Mouse (Mus musculus) limb, embryonic 14.5 days (tissue): ENCODE measurements around the gene Phactr2. TPM values are rescaled to one million over a fixed set of nuclear protein-coding genes. Genes with fewer than 3 reads are reported as not detected.

Experiments used
- ATAC-seq: fragments of 200-750 bp; cut with Nextera tagmentation; 2 replicates; pipeline ENCODE4 v1.8.0; 2017; ENCODE audit warnings: low read depth, moderate number of reproducible peaks, moderate TSS enrichment; ENCODE audit not compliant: low FRiP score
- DNase-seq: peaks from one replicate; pipeline ENCODE4 v3.0.0-alpha.2; 2015; ENCODE audit warnings: low spot score
- H3K27ac ChIP-seq: fragments of 300-500 bp; sonication (generic); replicated peaks from 2 replicates; pipeline ENCODE4 v1.5.1; 2014; ENCODE audit warnings: low read depth, mild to moderate bottlenecking, low read length, moderate library complexity, mixed read lengths
- H3K27me3 ChIP-seq: fragments of 300-500 bp; sonication (generic); 2 replicates; pipeline ENCODE4 v1.6.1; 2014; ENCODE audit warnings: low read length, mixed read lengths; ENCODE audit not compliant: control insufficient read depth, insufficient read depth
- H3K36me3 ChIP-seq: fragments of 300-500 bp; sonication (generic); 2 replicates; pipeline ENCODE4 v1.6.1; 2014; ENCODE audit warnings: mild to moderate bottlenecking, low read length, moderate library complexity, mixed read lengths; ENCODE audit not compliant: control insufficient read depth, insufficient read depth
- H3K4me1 ChIP-seq: fragments of 300-500 bp; sonication (generic); 2 replicates; pipeline ENCODE4 v1.6.1; 2014; ENCODE audit warnings: antibody characterized with exemption, low read length, mixed read lengths; ENCODE audit not compliant: control insufficient read depth, insufficient read depth
- H3K4me2 ChIP-seq: fragments of 300-500 bp; sonication (generic); replicated peaks from 2 replicates; pipeline ENCODE4 v1.6.1; 2014; ENCODE audit warnings: low read depth, mild to moderate bottlenecking, low read length, moderate library complexity; ENCODE audit not compliant: severe bottlenecking
- H3K4me3 ChIP-seq: fragments of 300-500 bp; sonication (generic); replicated peaks from 2 replicates; pipeline ENCODE4 v1.5.1; 2014; ENCODE audit warnings: low read length
- H3K9ac ChIP-seq: fragments of 300-500 bp; sonication (generic); 2 replicates; pipeline ENCODE4 v1.6.1; 2014; ENCODE audit warnings: mild to moderate bottlenecking, low read depth, low read length, moderate library complexity; ENCODE audit not compliant: severe bottlenecking
- H3K9me3 ChIP-seq: fragments of 300-500 bp; sonication (generic); 2 replicates; pipeline ENCODE4 v1.6.1; 2016; ENCODE audit warnings: low read length; ENCODE audit not compliant: control insufficient read depth
- POLR2A ChIP-seq: fragments of 200-500 bp; IDR thresholded peaks from 2 replicates; pipeline ENCODE4 v1.8.0; 2012; ENCODE audit warnings: inconsistent platforms, mild to moderate bottlenecking, moderate library complexity, borderline replicate concordance; ENCODE audit not compliant: insufficient read depth, insufficient read length; ENCODE audit errors: extremely low read depth
- WGBS: fragments of 180-500 bp; shearing (Covaris S2); extraction: QIAGEN DNeasy Blood & Tissue Kit; methylation state at CpG from one replicate; pipeline ENCODE4 v1.1.7; 2014; 5-methylcytosine and 5-hydroxymethylcytosine counted together
- polyA plus RNA-seq, 2 experiments: library from polyadenylated mRNA; depleted of rRNA in 1 of 2; stranded (reverse) in 1 of 2; unstranded in 1 of 2; fragments of >200 nt; fragmentation: Nextera tagmentation in 1 of 2; extraction: Ambion mirVana in 1 of 2; gene quantifications; 2 replicates each; pipeline versions ENCODE4 v1.2.1 to v1.2.3; 2012 to 2014

Phactr2 gene
- polyA plus RNA-seq, 2 experiments = 20.0 to 36.5 TPM

DNA sequence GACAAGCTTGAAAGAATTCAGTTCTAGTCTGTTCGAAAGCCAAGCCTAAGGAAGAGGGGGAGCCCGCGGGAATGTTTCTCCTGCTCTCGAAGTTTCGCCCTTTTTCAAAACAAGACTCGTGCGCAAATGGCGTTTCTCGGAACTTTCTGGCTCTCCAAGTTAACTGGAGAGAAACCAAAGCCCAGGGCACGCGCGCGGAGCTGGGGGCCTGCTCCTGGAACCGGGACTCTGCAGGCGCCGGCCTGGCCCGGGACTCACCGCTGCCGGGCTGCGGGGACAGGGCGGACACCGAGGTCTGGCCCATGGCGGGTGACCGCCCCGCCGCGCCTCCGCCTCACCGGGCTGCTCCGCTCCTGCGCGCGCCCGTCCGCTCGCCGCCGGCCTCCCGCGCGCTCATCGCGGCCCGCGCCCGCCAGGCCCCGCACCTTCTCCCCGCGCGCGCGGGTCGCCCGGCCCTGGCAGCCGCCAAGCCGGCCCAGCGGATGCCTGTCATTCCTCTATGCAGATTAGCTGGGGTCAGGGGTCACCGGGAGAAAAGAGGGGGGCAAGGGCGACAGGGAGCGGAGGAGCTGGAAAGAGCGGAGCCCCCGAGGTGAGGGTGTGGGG, 150.3 kb downstream of the Phactr2 start:
- TF ChIP-seq POLR2A = no peak
- H3K27me3 ChIP-seq = no peaks in the 10 kb centered on the region
- DNase-seq (peak; percentile 85), ATAC-seq (peak; percentile 60)
- peak overlapping the region; percentile 96 for H3K9ac ChIP-seq
- H3K36me3 ChIP-seq = no peaks in the 10 kb centered on the region
- H3K4me3 ChIP-seq = peak overlapping the region; percentile 57
- H3K27ac ChIP-seq = peak overlapping the region; percentile 98
- under 1% methylated on average over 34 of the region's 62 CpGs for WGBS
- no peaks in the 10 kb centered on the region for H3K9me3 ChIP-seq
- peak overlapping the region; percentile 70 for H3K4me2 ChIP-seq
- peaks cover 34% of the 10 kb centered on the region for H3K4me1 ChIP-seq

- DNase-seq (no peak), ATAC-seq (peak; percentile 34)
- Histone ChIP-seq H3K4me3 (peak overlapping the region; percentile 57), H3K4me1 (peaks cover 33% of the 10 kb centered on the region), H3K27ac (peak overlapping the region; percentile 98), H3K9me3 (no peaks in the 10 kb centered on the region), H3K27me3 (no peaks in the 10 kb centered on the region), H3K9ac (peak overlapping the region; percentile 96), H3K36me3 (no peaks in the 10 kb centered on the region), H3K4me2 (peak overlapping the region; percentile 70)
- WGBS = 11% methylated on average over 12 of the region's 12 CpGs
- TF ChIP-seq POLR2A = no peak
Measured at GRCm38 (mm10) chr10:13323139-13323805, 150.9 kb downstream of the Phactr2 start.

DNA sequence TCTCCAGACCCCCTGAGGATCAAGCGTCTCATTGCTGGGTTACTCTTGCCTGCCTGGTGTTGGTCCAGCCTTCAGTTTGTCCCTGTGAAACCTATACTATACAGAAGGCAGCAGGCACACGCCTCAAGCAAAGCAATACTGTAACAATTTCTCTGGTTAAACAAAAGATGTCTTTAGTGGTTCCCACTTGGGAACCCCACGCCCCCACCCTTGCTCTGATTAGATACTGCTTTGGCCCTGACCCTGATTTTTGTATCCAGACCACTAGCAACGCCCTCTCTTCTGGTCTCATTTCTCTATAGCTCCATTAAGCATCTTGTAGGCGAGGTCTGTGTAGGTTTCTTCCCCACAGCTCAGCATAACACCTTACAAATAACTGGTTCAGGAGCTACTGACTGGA, 159.2 kb downstream of the Phactr2 start:
- WGBS = 80% methylated on average over 5 of the region's 5 CpGs
- Histone ChIP-seq H3K9ac (no peak overlapping the region), H3K27ac (peak overlapping the region; percentile 33), H3K27me3 (no peaks in the 10 kb centered on the region), H3K4me1 (no peaks in the 10 kb centered on the region), H3K4me3 (no peak overlapping the region), H3K4me2 (no peak overlapping the region), H3K9me3 (no peaks in the 10 kb centered on the region), H3K36me3 (no peaks in the 10 kb centered on the region)
- no peak for TF ChIP-seq POLR2A
- ATAC-seq = no peak
- DNase-seq = no peak

GRCm38 (mm10) chr10:13312576-13312975, 161.6 kb downstream of the Phactr2 start:
- no peak for ATAC-seq
- Histone ChIP-seq H3K4me1 (no peaks in the 10 kb centered on the region), H3K27ac (no peak overlapping the region), H3K27me3 (no peaks in the 10 kb centered on the region), H3K9me3 (no peaks in the 10 kb centered on the region), H3K4me3 (no peak overlapping the region), H3K9ac (no peak overlapping the region), H3K36me3 (peaks cover 3% of the 10 kb centered on the region; the same call in 1 of the 2 replicates), H3K4me2 (no peak overlapping the region)
- TF ChIP-seq POLR2A = no peak
- no peak for DNase-seq
- WGBS = 83% methylated on average over 6 of the region's 6 CpGs

DNA sequence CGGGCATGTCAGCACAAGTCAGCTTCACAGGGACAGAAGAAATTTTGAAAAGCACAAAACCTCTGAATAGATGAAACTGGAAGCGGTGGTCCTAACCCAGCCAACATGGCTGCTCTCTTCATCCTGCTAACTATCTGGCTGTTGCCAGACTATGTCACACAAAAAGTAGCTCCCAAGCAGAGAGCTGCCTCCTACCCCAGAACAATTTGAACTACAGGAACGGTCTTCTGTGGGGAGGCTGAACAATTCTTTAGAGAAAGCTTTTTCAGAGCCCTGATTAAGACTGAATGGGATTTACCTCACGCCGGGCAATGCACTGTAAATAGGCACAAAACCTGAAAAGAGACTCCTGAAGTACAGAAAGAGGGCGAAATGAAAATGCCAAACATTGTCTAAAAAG, 162.6 kb downstream of the Phactr2 start:
- Histone ChIP-seq H3K9me3 (no peaks in the 10 kb centered on the region), H3K27me3 (no peaks in the 10 kb centered on the region), H3K4me3 (no peak overlapping the region), H3K4me2 (no peak overlapping the region), H3K4me1 (no peaks in the 10 kb centered on the region), H3K9ac (no peak overlapping the region), H3K27ac (peak overlapping the region; percentile 40; the same call in 1 of the 2 replicates), H3K36me3 (peaks cover 3% of the 10 kb centered on the region; the same call in 1 of the 2 replicates)
- TF ChIP-seq POLR2A = no peak
- WGBS = 79% methylated on average over 6 of the region's 6 CpGs
- DNase-seq (no peak), ATAC-seq (no peak)
